In genomic region chr5:142313944-142314343, GRCm38 (mm10) we compare ENCODE assay signal across 7 mouse cellular contexts.
DNase-seq lines count a peak whose midpoint lies in the region; ATAC-seq and TF ChIP-seq lines count a peak whose summit lies in the region.

No protein-coding gene starts in this region.

- in situ Hi-C loops in Patski (cut with MboI; ENCODE audit: low pct_unique_long_range_greater_than_20kb): no loop called here

- H3K4me2 ChIP-seq in hindbrain, embryonic 13.5 days: no peak overlapping the region

- intact Hi-C loops in left cerebral cortex, adult 2 months (cut with DNase I): loop anchor here (1.0 to 10.0 kb wide), 3 partner anchors 55 to 1198 kb away; no protein-coding TSS in a partner anchor

- no peaks in the 10 kb centered on the region for H3K36me3 ChIP-seq in hindbrain, embryonic 13.5 days
- H3K36me3 ChIP-seq in limb, embryonic 10.5 days: no peaks in the 10 kb centered on the region

- no peak overlapping the region for H3K4me3 ChIP-seq in left cerebral cortex, adult 2 months
- H3K4me3 ChIP-seq in hindbrain, embryonic 13.5 days: no peak overlapping the region
- H3K4me3 ChIP-seq in limb, embryonic 10.5 days: no peak overlapping the region

- WGBS in hindbrain, embryonic 13.5 days: 78% methylated on average over 8 of the region's 8 CpGs
- 86% methylated on average over 8 of the region's 8 CpGs for WGBS in limb, embryonic 10.5 days

- CTCF ChIA-PET in Patski (lab: Charles Lee): no interaction called here

- POLR2A ChIA-PET in Patski (lab: Charles Lee): interaction anchor here (0.7 kb wide), 1 partner anchor 527 kb away, joined by 3 read pairs; no protein-coding TSS in a partner anchor

- DNase-seq in 3T3-L1 (ENCODE audit: low read depth, low spot score) (peak; percentile 69), Patski (ENCODE audit: low read depth, low spot score) (peak; percentile 9)
- peak; percentile 35 to 51 for DNase-seq in frontal cortex, postnatal 14 days (ENCODE audit: low spot score in 2 of 2)
- DNase-seq in left cerebral cortex, adult 2 months (ENCODE audit: extremely low spot score in 1 of 2, low spot score in 2 of 2): peak; percentile 54 to 74
- no peak for DNase-seq in limb, embryonic 10.5 days (ENCODE audit: low spot score)

- peak overlapping the region; percentile 17; the same call in 1 of the 2 replicates for H3K27ac ChIP-seq in left cerebral cortex, adult 2 months
- no peak overlapping the region for H3K27ac ChIP-seq in hindbrain, embryonic 13.5 days
- no peak overlapping the region for H3K27ac ChIP-seq in limb, embryonic 10.5 days

- H3K27me3 ChIP-seq in Patski: peaks cover 14% of the 10 kb centered on the region
- no peaks in the 10 kb centered on the region for H3K27me3 ChIP-seq in hindbrain, embryonic 13.5 days
- no peaks in the 10 kb centered on the region for H3K27me3 ChIP-seq in limb, embryonic 10.5 days (ENCODE audit: low read depth, poor library complexity, severe bottlenecking)

- TF ChIP-seq CTCF in Patski (IDR thresholded peaks at IDR 0.05): no peak
- no peak for TF ChIP-seq CTCF in left cerebral cortex, adult 2 months (IDR thresholded peaks at IDR 0.05)

- no peak for ATAC-seq in Patski
- no peak for ATAC-seq in hindbrain, embryonic 13.5 days (ENCODE audit: low FRiP score)
- no peak for ATAC-seq in CD4-positive, CD25-positive, alpha-beta regulatory T cell, adult 4 months

- H3K4me1 ChIP-seq in hindbrain, embryonic 13.5 days (replicated peaks): no peaks in the 10 kb centered on the region
- no peaks in the 10 kb centered on the region for H3K4me1 ChIP-seq in limb, embryonic 10.5 days

- no peak overlapping the region for H3K9ac ChIP-seq in hindbrain, embryonic 13.5 days

- H3K9me3 ChIP-seq in hindbrain, embryonic 13.5 days: no peaks in the 10 kb centered on the region
- no peaks in the 10 kb centered on the region for H3K9me3 ChIP-seq in limb, embryonic 10.5 days (replicated peaks)
